Mouse (Mus musculus) hindbrain, embryonic 12.5 days (tissue): ENCODE results near the gene Nudt8. TPM values are rescaled to one million over a fixed set of nuclear protein-coding genes. Genes with fewer than 3 reads are reported as not detected.
"Not testable (repeated sequence)": the region's sequence is repeated elsewhere in the genome, so short reads cannot be mapped to it uniquely, and the experiment has no call there.

Experiments
- ATAC-seq: fragments of 200-750 bp; cut with Nextera tagmentation; 2 replicates; pipeline ENCODE4 v1.8.0; 2017; ENCODE audit warnings: moderate TSS enrichment; ENCODE audit not compliant: low FRiP score
- H3K27ac ChIP-seq: fragments of 300-500 bp; sonication (generic); 2 replicates; pipeline ENCODE4 v1.5.1; 2016; ENCODE audit warnings: mild to moderate bottlenecking
- H3K27me3 ChIP-seq: fragments of 300-500 bp; sonication (generic); 2 replicates; pipeline ENCODE4 v1.6.1; 2016; ENCODE audit warnings: mild to moderate bottlenecking
- H3K36me3 ChIP-seq: fragments of 300-500 bp; sonication (generic); 2 replicates; pipeline ENCODE4 v1.6.1; 2016; ENCODE audit warnings: mild to moderate bottlenecking
- H3K4me1 ChIP-seq: fragments of 300-500 bp; sonication (generic); 2 replicates; pipeline ENCODE4 v1.6.1; 2016
- H3K4me2 ChIP-seq: fragments of 300-500 bp; sonication (generic); replicated peaks from 2 replicates; pipeline ENCODE4 v1.6.1; 2016; ENCODE audit warnings: mild to moderate bottlenecking
- H3K4me3 ChIP-seq: fragments of 300-500 bp; sonication (generic); 2 replicates; pipeline ENCODE4 v1.5.1; 2016; ENCODE audit warnings: mild to moderate bottlenecking
- H3K9ac ChIP-seq: fragments of 300-500 bp; sonication (generic); 2 replicates; pipeline ENCODE4 v1.6.1; 2016; ENCODE audit warnings: mild to moderate bottlenecking, moderate library complexity
- H3K9me3 ChIP-seq: fragments of 300-500 bp; sonication (generic); replicated peaks from 2 replicates; pipeline ENCODE4 v1.6.1; 2016; ENCODE audit warnings: mild to moderate bottlenecking
- WGBS: fragments of 180-500 bp; shearing (Covaris S2); methylation state at CpG from one replicate; pipeline ENCODE4 v1.1.7; 2016; 5-methylcytosine and 5-hydroxymethylcytosine counted together
- polyA plus RNA-seq: library from polyadenylated mRNA; unstranded; fragments of >200 nt; fragmentation: Nextera tagmentation; extraction: Ambion mirVana; gene quantifications from 2 replicates; pipeline ENCODE4 v1.2.1, GENCODE M21; 2016

Nudt8 gene
- polyA plus RNA-seq, 1 experiment from 2014 or later: 18.7 TPM

DNA sequence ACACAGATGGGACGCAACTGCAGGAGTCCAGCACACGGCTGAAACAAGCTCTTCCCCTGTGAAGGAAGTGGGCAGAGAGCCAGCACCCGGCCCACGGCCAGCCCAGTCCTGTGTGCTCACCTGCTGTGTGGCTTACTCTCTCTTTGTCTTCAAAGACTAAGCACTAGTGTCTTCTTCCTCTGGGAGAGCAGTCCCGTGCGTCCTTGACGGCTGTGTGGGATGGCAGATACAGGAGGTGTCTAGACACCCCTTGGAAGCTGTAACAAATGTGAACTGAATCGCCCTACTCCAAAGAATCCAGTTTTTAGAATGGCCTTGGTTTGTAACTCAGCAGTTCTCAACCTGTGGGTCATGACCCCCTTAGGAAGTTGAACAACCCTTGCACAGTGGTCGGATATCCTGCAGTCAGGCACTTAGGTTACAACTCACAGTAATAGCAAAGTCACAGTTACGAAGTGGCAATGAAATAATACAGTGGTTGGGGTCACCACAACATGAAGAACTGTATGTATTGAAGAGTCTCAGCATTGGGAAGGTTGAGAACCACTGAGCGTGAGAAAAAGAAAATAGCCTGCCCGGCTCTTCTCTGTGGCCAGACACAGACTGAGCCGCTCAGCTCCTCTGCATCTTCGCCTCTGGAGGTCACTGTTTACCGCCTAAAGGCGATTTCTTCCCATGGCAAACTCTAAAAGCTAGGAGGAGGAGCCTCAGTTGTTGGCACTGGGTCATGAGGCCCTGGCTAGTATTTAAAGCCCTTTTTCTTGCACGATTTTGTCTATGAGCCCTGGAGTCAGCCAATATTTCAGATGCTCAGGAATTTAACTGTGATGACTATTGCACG, 18.6 kb downstream of the Nudt8 start:
- Histone ChIP-seq H3K4me2 (no peak overlapping the region), H3K4me3 (no peak overlapping the region), H3K27me3 (no peaks in the 10 kb centered on the region), H3K4me1 (no peaks in the 10 kb centered on the region), H3K9me3 (no peaks in the 10 kb centered on the region), H3K36me3 (no peaks in the 10 kb centered on the region), H3K9ac (no peak overlapping the region), H3K27ac (no peak overlapping the region)
- ATAC-seq: peak; percentile 52; the same call in 1 of the 2 replicates
- 31% methylated on average over 18 of the region's 18 CpGs for WGBS

DNA sequence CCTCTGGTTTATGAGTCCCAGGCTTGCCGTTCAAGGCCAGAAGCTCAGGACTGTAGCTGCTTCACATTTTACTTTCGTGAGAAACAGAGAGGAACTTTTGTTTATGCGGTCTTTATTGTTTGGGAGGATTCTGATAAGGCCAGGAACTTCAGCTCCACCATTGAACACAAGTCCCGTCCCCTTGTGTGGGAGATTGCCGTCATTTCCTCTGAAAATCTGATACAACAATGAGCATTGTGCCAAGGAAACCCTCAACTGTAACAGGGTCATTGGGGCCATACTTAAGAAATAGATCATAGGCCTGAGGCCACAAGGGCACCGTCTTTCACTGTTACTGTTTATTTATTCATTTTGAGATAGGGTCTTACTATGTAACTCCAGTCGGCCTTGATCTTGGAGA, 22.8 kb downstream of the Nudt8 start:
- Histone ChIP-seq H3K4me2 (no peak overlapping the region), H3K27ac (no peak overlapping the region), H3K4me1 (no peaks in the 10 kb centered on the region), H3K4me3 (no peak overlapping the region), H3K9ac (no peak overlapping the region), H3K27me3 (no peaks in the 10 kb centered on the region), H3K9me3 (peaks cover 4% of the 10 kb centered on the region; the same call in 1 of the 2 replicates), H3K36me3 (no peaks in the 10 kb centered on the region)
- 78% methylated on average over 7 of the region's 7 CpGs for WGBS
- no peak for ATAC-seq

DNA sequence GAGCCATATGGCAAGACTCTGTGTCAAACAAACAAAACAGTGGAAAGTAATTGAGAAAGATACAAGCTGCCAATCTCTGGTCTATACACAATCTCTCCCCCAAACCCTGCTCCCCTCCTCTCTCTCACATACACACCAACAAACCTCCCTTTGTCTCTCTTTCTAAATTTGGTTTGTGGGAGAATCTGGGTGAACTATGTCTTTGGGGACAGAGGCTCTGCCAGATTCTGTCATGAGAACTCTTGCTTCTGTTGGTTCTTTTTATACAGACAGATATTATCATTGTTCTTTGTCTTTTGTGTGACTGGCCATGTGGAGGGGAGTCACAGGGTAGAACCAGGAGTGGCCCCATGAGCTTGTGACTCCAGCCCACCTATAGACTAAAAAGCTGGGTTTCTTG, 27.2 kb downstream of the Nudt8 start:
- Histone ChIP-seq H3K27me3 (no peaks in the 10 kb centered on the region), H3K4me2 (no peak overlapping the region), H3K4me3 (no peak overlapping the region), H3K36me3 (no peaks in the 10 kb centered on the region), H3K4me1 (no peaks in the 10 kb centered on the region), H3K9me3 (peaks cover 4% of the 10 kb centered on the region; the same call in 1 of the 2 replicates), H3K9ac (no peak overlapping the region), H3K27ac (no peak overlapping the region)
- no peak for ATAC-seq

DNA sequence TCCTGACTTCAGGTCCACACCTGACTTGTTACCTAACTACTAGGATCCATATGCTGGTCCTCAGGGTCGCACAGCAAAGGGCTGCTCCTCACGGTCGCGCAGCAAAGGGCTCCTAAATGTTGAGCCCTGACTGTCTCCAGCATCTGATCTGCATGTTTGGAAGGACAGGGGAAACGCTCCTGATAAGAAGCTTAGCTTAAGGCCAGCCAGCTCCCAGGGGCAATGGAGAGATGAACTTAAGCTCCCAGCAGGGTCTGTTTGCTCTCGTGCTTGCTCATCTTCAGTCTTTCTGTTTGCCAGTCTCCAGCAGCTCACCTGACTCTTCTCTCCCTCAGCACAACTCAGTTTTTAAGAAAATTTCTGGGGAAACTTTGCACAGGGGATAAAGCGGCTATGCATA, 32.3 kb downstream of the Nudt8 start:
- Histone ChIP-seq H3K4me3 (no peak overlapping the region), H3K9me3 (no peaks in the 10 kb centered on the region), H3K27me3 (no peaks in the 10 kb centered on the region), H3K9ac (no peak overlapping the region), H3K4me2 (no peak overlapping the region), H3K4me1 (peaks cover 10% of the 10 kb centered on the region), H3K36me3 (no peaks in the 10 kb centered on the region), H3K27ac (no peak overlapping the region)
- 59% methylated on average over 7 of the region's 7 CpGs for WGBS
- ATAC-seq: no peak

GRCm38 (mm10) chr19:4033298-4033697, 32.9 kb downstream of the Nudt8 start:
- Histone ChIP-seq H3K27me3 (no peaks in the 10 kb centered on the region), H3K4me1 (peaks cover 16% of the 10 kb centered on the region), H3K36me3 (no peaks in the 10 kb centered on the region), H3K4me3 (no peak overlapping the region), H3K9me3 (no peaks in the 10 kb centered on the region), H3K27ac (no peak overlapping the region), H3K9ac (no peak overlapping the region), H3K4me2 (no peak overlapping the region)
- 78% methylated on average over 3 of the region's 3 CpGs for WGBS
- no peak for ATAC-seq

DNA sequence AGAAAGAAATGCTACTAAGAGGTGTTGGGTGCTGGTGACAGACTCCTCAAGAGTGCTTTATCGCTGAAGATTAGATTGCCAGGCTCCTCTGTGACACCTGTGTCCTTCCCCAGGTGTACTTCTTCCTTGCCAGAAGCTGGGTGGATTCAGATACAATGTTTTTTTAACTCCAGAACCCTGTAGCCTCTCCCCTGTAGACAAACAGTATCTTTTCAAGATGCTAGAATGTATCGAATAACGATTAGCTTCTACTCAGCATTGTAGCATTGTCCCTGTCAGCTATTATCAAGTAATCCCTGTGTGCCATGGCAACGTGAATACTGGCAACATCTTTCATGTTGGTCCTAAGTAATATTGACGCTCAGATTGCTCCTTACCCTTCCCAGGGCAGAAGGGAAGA, 33.4 kb downstream of the Nudt8 start:
- H3K36me3 ChIP-seq: no peaks in the 10 kb centered on the region
- H3K4me1 ChIP-seq: peaks cover 17% of the 10 kb centered on the region
- no peak overlapping the region for H3K9ac ChIP-seq
- no peak for ATAC-seq
- H3K27me3 ChIP-seq: no peaks in the 10 kb centered on the region
- H3K9me3 ChIP-seq: no peaks in the 10 kb centered on the region
- H3K27ac ChIP-seq: no peak overlapping the region
- 70% methylated on average over 5 of the region's 5 CpGs for WGBS
- H3K4me2 ChIP-seq: no peak overlapping the region
- no peak overlapping the region for H3K4me3 ChIP-seq

DNA sequence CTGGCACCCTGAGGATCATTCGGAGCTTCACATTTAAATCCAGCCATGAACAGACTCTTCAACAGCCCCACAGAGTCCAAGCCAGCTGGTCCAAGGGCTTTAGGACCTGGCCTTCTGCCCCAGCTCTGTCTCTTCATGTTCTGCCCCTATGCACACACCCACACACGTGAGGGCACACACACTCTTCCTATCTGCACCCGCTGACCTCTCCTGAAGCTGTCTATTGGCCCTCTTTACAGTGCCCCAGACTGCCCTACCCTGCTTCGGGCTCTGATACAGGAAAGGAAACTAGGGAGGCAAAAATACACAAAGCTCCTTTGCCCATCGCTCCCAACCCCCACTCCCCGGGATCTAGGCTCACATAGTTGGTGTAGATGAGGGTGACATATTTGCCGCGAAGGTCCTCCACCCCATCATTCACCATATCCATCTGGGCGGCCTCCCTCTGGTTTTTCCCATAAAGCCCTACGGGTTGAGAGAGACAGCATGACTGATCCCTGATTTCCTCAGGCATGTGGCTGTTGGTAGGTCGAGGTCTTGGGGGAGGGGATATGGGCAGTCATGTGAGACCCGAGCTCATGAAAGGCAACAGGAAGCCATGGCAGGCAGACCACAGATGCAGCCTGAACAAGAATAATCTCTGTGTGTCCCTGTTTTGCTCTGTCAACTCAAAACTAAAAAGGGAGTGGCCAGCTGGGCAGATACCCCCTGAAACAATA, 36.1 kb downstream of the Nudt8 start:
- 71% methylated on average over 12 of the region's 12 CpGs for WGBS
- H3K4me2 ChIP-seq: peak overlapping the region; percentile 17; the same call in 1 of the 2 replicates
- H3K27ac ChIP-seq: no peak overlapping the region
- no peak overlapping the region for H3K4me3 ChIP-seq
- H3K27me3 ChIP-seq: no peaks in the 10 kb centered on the region
- H3K9ac ChIP-seq: no peak overlapping the region
- no peaks in the 10 kb centered on the region for H3K9me3 ChIP-seq
- peaks cover 17% of the 10 kb centered on the region for H3K4me1 ChIP-seq
- H3K36me3 ChIP-seq: no peaks in the 10 kb centered on the region
- ATAC-seq: no peak

DNA sequence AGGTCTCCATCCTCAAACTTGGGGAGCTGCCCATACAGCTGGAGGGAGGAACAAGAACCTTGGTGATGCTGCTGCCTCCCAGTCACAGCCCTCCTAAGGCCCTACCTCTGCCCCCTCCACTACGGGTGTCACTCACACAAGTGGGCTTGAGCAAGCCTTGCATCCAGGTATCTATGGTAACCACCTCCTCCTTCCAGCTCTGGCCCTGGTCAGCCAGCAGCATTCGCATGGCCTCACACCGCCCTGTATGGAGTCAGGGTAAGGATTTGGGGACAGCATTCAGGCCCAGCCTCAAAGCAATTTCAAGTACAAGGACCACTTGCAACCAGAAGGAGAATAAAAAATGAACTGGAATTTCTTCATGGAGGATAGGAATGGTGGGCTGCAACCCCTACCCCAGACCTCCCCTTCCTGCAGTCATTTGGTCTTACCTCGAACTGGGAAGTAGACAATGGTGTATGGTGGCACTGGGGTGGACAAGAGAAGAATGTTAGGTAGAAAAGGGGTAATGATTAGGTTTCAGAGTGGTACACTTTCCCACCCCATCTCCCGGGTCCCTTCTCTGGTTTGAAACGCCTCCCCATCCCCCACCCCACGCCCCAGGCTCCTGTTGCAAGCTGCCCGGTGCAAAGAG, 36.9 kb downstream of the Nudt8 start:
- Histone ChIP-seq H3K27ac (0 out of 2 replicates have a peak overlapping the region, but pooled peaks have one; percentile 49), H3K4me2 (peak overlapping the region; percentile 69)
- 23% methylated on average over 7 of the region's 8 CpGs for WGBS

DNA sequence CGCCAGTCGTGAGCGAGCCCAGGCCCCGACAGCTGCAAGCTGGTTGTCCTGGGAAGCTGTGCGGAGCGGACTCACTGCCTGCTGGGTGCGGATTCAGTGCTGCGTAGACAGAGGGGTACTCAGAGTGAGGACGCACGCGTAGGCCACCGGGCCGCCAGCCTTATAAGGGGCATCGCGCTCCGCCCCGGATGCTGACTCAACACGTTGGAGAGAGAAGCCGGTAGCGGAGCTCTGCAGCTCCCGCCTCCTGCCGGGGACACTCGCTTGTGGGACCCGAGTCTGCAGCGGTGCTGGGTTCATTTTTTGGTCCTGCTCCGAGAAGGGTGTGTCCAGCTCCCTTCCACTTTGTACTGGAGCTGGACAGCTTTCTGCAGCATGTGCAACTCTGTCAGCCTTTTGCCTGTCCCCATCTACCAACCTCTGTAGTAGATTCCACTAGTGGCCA, 37.4 kb downstream of the Nudt8 start, which contains the start of gene Gstp1:
Gene Gstp1 (minus strand): TSS at position 198 of the 445 bp plus-strand sequence.
- no peaks in the 10 kb centered on the region for H3K9me3 ChIP-seq
- H3K4me1 ChIP-seq: peaks cover 17% of the 10 kb centered on the region
- no peaks in the 10 kb centered on the region for H3K27me3 ChIP-seq
- H3K27ac ChIP-seq: 0 out of 2 replicates have a peak within 1 kb of the TSS, but pooled peaks have one; percentile 49
- peak within 1 kb of the TSS; percentile 73 for H3K9ac ChIP-seq
- H3K4me3 ChIP-seq: peak within 1 kb of the TSS; percentile 57
- WGBS: under 1% methylated on average over 26 of the region's 26 CpGs
- no peaks in the 10 kb centered on the region for H3K36me3 ChIP-seq
- ATAC-seq: peak; percentile 81
- peak within 1 kb of the TSS; percentile 69 for H3K4me2 ChIP-seq

More for the DNA sequence above, 36.9 kb downstream of the Nudt8 start:
- H3K27me3 ChIP-seq, H3K9me3 ChIP-seq, H3K36me3 ChIP-seq: not testable (repeated sequence)
- peak overlapping the region; percentile 57 for H3K4me3 ChIP-seq
- H3K9ac ChIP-seq: peak overlapping the region; percentile 73
- H3K4me1 ChIP-seq: peaks cover 17% of the 10 kb centered on the region
- ATAC-seq: peak; percentile 50

GRCm38 (mm10) chr19:4040941-4041340, 40.6 kb downstream of the Nudt8 start:
- H3K9me3 ChIP-seq, H3K4me2 ChIP-seq, H3K36me3 ChIP-seq, H3K27me3 ChIP-seq, H3K27ac ChIP-seq, ATAC-seq, H3K4me3 ChIP-seq, H3K9ac ChIP-seq: not testable (repeated sequence)
- peaks cover 17% of the 10 kb centered on the region for H3K4me1 ChIP-seq
- 86% methylated on average over 5 of the region's 5 CpGs for WGBS

GRCm38 (mm10) chr19:4041500-4041899, 41.1 kb downstream of the Nudt8 start:
- not testable (repeated sequence) for H3K4me3 ChIP-seq, H3K36me3 ChIP-seq, H3K9me3 ChIP-seq, H3K27ac ChIP-seq, H3K4me2 ChIP-seq, H3K27me3 ChIP-seq, H3K9ac ChIP-seq, ATAC-seq
- peaks cover 14% of the 10 kb centered on the region for H3K4me1 ChIP-seq
- WGBS: 85% methylated on average over 3 of the region's 4 CpGs

GRCm38 (mm10) chr19:4042124-4042523, 41.7 kb downstream of the Nudt8 start:
- Histone ChIP-seq H3K27me3 (no peaks in the 10 kb centered on the region; the same call in 1 of the 2 replicates), H3K4me1 (peaks cover 11% of the 10 kb centered on the region), H3K9me3 (no peaks in the 10 kb centered on the region), H3K36me3 (no peaks in the 10 kb centered on the region), H3K27ac (no peak overlapping the region), H3K4me2 (no peak overlapping the region), H3K4me3 (no peak overlapping the region), H3K9ac (no peak overlapping the region)
- WGBS: 71% methylated on average over 14 of the region's 14 CpGs
- no peak for ATAC-seq
